In genomic region chr8:112191846-112192245, GRCm38 (mm10) we compare ENCODE assay signal across 8 mouse cellular contexts.
DNase-seq lines count a peak whose midpoint lies in the region; ATAC-seq lines count a peak whose summit lies in the region.
"Had no signal": no experiment of that assay in that cellular context is flagged by ENCODE, and none has a peak within 500 bp of the region (broad histone marks: within the 10 kb centered on the region; RNA-seq: fewer than 3 reads in every experiment).

No protein-coding gene starts in this region.

- peak; percentile 0 for DNase-seq in lung, postnatal 36 days
- DNase-seq in lung, postnatal 4 days: no peak
- DNase-seq in cerebellum, adult 8-10 months: peak; percentile 36
- peak; percentile 31 for DNase-seq in layer of hippocampus, adult 9-10 months (ENCODE audit: low spot score)
- DNase-seq in telencephalon, adult 2 months (ENCODE audit: low read depth, low spot score): peak; percentile 47
- no peak for DNase-seq in c-Kit-positive CD71-positive TER-119-positive erythroid progenitor cells, embryonic 14.5 days (ENCODE audit: low spot score)

- ATAC-seq in inflammation-experienced regulatory T-cells, adult 6 months: no peak
- ATAC-seq: hindbrain, embryonic 16.5 days had no signal

Comparison
In these comparisons a context has a peak if more than half of its experiments do, and no peak if none do; other contexts are left out.
1. DNase-seq: peak in lung, postnatal 36 days (single experiment), cerebellum, adult 8-10 months (single experiment), layer of hippocampus, adult 9-10 months (single experiment) and telencephalon, adult 2 months (single experiment); none in lung, postnatal 4 days (0 of 2) and c-Kit-positive CD71-positive TER-119-positive erythroid progenitor cells, embryonic 14.5 days (single experiment).